Mouse (Mus musculus): ENCODE measurements around the gene Krt15. TPM values are rescaled to one million over a fixed set of nuclear protein-coding genes. Genes with fewer than 3 reads are reported as not detected.

Gene Krt15
- polyA plus RNA-seq (2012; rRNA removed) = 0.32 and 1.1 TPM in 2 replicates

DNA sequence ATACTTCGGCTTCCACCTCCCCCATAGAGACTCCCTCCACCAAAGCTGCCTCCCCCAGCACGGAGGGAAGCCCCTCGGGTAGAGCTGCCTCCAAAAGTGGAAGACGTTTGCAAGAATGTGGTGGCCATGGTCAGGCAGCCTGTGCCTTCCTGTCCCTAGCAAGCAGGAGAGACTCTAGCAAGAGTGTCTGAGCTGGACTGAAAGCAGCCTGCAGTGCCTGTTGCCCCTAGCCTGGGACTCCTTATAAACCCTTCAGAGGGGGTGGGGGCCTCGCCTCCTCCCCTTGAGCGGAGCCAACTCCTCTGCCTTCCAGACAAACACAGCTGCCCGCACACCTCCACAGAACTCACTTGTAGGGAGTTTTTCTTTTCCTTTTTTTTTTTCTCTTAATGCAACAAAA, at the start of gene Krt15:
TSS of gene Krt15 (minus strand) at position 198 of the 400 bp plus-strand sequence.
- TF ChIP-seq POLR2A (IDR thresholded peaks at IDR 0.05; ENCODE audit: low read depth, low read length) (no peak), CTCF (IDR thresholded peaks at IDR 0.05; ENCODE audit: extremely low read depth, insufficient read length, insufficient replicate concordance, low read depth, low read length) (no peak)
- peaks cover 29% of the 10 kb centered on the region for H3K4me1 ChIP-seq (ENCODE audit: control insufficient read depth, insufficient read depth, insufficient read length, low read length)
- peaks cover 12% of the 10 kb centered on the region for H3K36me3 ChIP-seq (ENCODE audit: control insufficient read depth, insufficient read depth, low read length)
- H3K4me3 ChIP-seq (ENCODE audit: low read depth, low read length) = peak within 1 kb of the TSS; percentile 12; the same call in 1 of the 2 replicates
- WGBS = 61% methylated on average over 7 of the region's 7 CpGs
- no peaks in the 10 kb centered on the region for H3K27me3 ChIP-seq (ENCODE audit: control insufficient read depth, insufficient read depth, low read length)
- H3K27ac ChIP-seq (ENCODE audit: insufficient read depth, low read depth, low read length) = no peak within 1 kb of the TSS

DNA sequence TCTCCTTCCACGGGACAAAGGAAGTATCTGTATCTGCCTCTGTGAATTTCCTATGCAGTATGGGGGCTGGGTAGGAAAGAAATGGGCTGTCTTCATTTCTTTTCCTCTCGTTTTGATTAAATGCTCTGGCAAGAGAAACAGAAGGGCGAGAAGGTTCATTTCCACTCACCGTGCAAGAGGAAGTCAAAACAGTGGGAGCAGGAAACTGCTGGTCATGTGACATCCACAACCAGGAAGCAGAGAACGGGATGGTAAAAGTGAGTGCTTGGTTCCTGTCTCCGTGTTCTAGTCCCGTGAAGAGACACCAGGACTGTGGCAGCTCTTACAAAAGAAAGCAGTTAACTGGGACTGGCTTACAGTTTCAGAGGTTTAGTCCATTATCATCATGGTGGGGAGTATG, 46.0 kb upstream of the Krt15 start:
- H3K27me3 ChIP-seq (ENCODE audit: control insufficient read depth, insufficient read depth, low read length) = no peaks in the 10 kb centered on the region
- TF ChIP-seq POLR2A (IDR thresholded peaks at IDR 0.05; ENCODE audit: low read depth, low read length) = no peak
- TF ChIP-seq CTCF (IDR thresholded peaks at IDR 0.05; ENCODE audit: extremely low read depth, insufficient read length, insufficient replicate concordance, low read depth, low read length) = no peak
- 69% methylated on average over 7 of the region's 7 CpGs for WGBS

DNA sequence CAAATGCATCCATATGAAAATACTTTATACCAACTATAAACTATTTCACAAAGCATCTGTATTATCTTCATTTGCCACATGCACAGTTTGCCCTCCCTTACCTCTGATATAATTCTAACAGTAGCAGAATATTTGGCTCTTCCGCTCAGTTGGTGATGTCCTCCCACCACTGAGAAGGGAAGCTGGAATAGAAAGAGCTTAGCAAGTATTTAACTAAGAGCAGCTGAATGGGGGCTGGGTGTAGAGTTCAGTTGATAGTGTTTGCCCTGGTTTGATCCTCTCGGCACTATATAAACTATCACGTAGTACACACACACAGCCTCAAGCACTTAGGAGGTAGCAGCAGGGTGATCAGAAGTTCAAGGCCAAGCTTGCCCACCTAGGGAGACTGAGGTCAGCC, 43.5 kb upstream of the Krt15 start:
- Histone ChIP-seq H3K27ac (ENCODE audit: insufficient read depth, low read depth, low read length) (no peak overlapping the region), H3K4me3 (ENCODE audit: low read depth, low read length) (no peak overlapping the region), H3K36me3 (ENCODE audit: control insufficient read depth, insufficient read depth, low read length) (no peaks in the 10 kb centered on the region), H3K4me1 (ENCODE audit: control insufficient read depth, insufficient read depth, insufficient read length, low read length) (peaks cover 2% of the 10 kb centered on the region; the same call in 1 of the 2 replicates), H3K27me3 (ENCODE audit: control insufficient read depth, insufficient read depth, low read length) (no peaks in the 10 kb centered on the region)
- TF ChIP-seq POLR2A (IDR thresholded peaks at IDR 0.05; ENCODE audit: low read depth, low read length) (no peak), CTCF (IDR thresholded peaks at IDR 0.05; ENCODE audit: extremely low read depth, insufficient read length, insufficient replicate concordance, low read depth, low read length) (no peak)
- 45% methylated on average over 3 of the region's 3 CpGs for WGBS

More for the DNA sequence above, 46.0 kb upstream of the Krt15 start:
- Histone ChIP-seq H3K4me1 (ENCODE audit: control insufficient read depth, insufficient read depth, insufficient read length, low read length) (no peaks in the 10 kb centered on the region), H3K36me3 (ENCODE audit: control insufficient read depth, insufficient read depth, low read length) (no peaks in the 10 kb centered on the region), H3K27ac (ENCODE audit: insufficient read depth, low read depth, low read length) (no peak overlapping the region), H3K4me3 (ENCODE audit: low read depth, low read length) (no peak overlapping the region)

DNA sequence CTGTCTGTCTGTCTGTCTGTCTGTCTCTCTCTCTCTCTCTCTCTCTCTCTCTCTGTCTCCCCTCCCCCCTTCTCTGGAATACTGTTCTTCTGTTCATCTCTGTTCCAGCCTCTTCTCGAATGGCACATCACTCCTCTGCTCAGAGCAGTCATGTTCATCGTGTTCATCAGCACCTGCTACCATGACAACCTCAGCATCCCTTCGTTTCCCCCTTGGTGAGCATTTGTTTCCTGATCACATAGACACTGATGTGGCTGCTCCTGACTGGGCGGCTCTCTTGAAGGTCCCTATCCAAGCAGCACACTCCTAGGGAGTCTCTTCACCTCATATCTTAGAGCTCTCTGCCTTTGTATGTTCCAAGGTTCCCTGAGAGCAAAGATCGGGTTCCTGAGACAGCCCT, 42.6 kb upstream of the Krt15 start:
- Histone ChIP-seq H3K4me1 (ENCODE audit: control insufficient read depth, insufficient read depth, insufficient read length, low read length) (peaks cover 2% of the 10 kb centered on the region; the same call in 1 of the 2 replicates), H3K36me3 (ENCODE audit: control insufficient read depth, insufficient read depth, low read length) (no peaks in the 10 kb centered on the region), H3K4me3 (ENCODE audit: low read depth, low read length) (no peak overlapping the region), H3K27ac (ENCODE audit: insufficient read depth, low read depth, low read length) (no peak overlapping the region), H3K27me3 (ENCODE audit: control insufficient read depth, insufficient read depth, low read length) (no peaks in the 10 kb centered on the region)
- 69% methylated on average over 5 of the region's 5 CpGs for WGBS
- no peak for TF ChIP-seq POLR2A (IDR thresholded peaks at IDR 0.05; ENCODE audit: low read depth, low read length)
- no peak for TF ChIP-seq CTCF (IDR thresholded peaks at IDR 0.05; ENCODE audit: extremely low read depth, insufficient read length, insufficient replicate concordance, low read depth, low read length)

DNA sequence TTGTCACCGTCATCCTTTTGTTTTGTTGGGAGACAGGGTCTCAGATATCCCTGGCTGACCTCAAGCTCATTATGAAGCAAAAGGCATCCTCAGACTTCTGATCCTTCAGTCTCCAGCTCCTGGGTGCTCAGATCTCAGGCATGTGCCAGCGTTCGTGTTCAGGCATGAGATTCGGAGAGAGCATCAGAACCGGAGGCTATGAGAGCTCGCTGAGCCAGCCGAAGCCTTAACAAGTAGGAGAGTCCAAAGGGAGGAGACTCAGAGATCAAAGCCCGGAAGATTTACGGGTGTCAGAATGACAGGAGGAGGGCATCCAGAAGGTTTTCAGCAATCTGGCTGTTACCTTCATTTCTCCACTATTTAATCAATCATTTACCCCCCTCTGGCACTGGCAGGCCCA, 41.1 kb upstream of the Krt15 start:
- no peak overlapping the region for H3K27ac ChIP-seq (ENCODE audit: insufficient read depth, low read depth, low read length)
- H3K4me1 ChIP-seq (ENCODE audit: control insufficient read depth, insufficient read depth, insufficient read length, low read length) = peaks cover 2% of the 10 kb centered on the region; the same call in 1 of the 2 replicates
- 45% methylated on average over 9 of the region's 9 CpGs for WGBS
- TF ChIP-seq CTCF (IDR thresholded peaks at IDR 0.05; ENCODE audit: extremely low read depth, insufficient read length, insufficient replicate concordance, low read depth, low read length) = no peak
- TF ChIP-seq POLR2A (IDR thresholded peaks at IDR 0.05; ENCODE audit: low read depth, low read length) = no peak
- H3K36me3 ChIP-seq (ENCODE audit: control insufficient read depth, insufficient read depth, low read length) = no peaks in the 10 kb centered on the region
- H3K27me3 ChIP-seq (ENCODE audit: control insufficient read depth, insufficient read depth, low read length) = no peaks in the 10 kb centered on the region
- H3K4me3 ChIP-seq (ENCODE audit: low read depth, low read length) = no peak overlapping the region

DNA sequence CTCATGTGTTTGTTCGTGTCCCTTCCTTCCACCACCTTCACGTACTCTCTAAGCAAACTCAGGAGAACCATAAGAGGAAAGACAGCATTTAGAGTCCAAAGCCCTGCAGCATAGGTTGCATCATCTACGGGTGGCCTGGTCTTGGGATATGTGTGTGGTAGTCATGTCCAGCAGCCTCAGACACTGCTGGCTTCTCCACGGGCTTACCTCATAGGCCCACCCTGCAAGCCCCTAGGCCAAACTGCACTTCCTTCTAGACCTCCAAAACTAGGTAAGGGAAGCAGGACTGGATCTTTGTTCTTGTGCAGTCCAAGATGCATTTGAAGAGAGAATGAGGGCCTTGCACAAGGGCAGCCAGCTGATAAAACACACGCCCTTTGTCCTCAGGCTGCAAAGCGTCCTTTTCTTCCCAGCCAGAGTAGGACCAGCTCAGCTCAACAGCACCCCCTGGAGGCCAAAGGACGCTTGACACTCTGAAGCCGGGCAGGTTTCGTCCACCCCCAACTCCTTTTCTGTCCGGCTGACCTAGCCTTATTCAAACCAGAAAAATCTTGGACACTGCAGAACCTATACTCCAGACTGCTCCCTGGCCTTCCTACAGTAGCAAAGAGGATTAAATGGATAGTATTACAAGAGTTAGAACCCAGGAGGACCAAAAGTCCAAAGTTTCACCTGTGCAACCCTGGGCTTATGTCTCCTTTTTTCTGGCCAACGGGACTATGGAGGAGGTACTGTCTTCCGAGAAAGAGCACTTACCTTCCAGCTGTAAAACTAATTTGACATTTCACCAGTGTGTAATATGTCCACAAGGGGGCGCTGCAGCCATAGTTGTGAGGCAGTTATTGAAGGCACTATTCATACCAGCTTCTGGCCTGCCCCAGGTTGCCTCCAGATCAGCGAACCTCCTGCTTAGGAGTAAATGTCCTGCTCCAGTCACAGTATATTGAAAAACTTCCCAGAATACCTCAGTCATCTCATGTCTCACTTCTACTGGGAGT, 33.3 kb upstream of the Krt15 start:
- no peaks in the 10 kb centered on the region for H3K27me3 ChIP-seq (ENCODE audit: control insufficient read depth, insufficient read depth, low read length)

DNA sequence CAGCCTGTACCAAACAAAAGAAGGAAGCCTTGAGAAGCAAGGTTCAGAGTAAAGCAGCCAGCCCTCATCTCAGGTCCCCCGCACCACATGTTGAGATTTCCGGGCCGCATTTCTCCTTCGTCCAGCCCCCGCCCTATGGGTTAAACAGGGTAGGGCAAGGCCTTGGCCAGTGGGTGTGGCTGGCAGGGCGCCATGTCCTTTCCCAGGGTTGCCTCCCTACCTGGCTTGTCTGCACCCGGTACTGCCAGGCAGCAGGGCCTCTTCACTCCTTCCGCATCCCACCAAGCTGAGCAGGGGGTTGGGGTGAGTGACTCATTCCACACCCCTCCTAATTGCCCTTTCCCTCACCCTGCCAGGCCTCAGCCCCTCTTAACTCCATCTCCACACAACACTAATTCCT, 32.3 kb upstream of the Krt15 start:
- Histone ChIP-seq H3K4me1 (ENCODE audit: control insufficient read depth, insufficient read depth, insufficient read length, low read length) (peaks cover 35% of the 10 kb centered on the region), H3K4me3 (ENCODE audit: low read depth, low read length) (peak overlapping the region; percentile 56), H3K27ac (ENCODE audit: insufficient read depth, low read depth, low read length) (peak overlapping the region; percentile 99), H3K27me3 (ENCODE audit: control insufficient read depth, insufficient read depth, low read length) (no peaks in the 10 kb centered on the region), H3K36me3 (ENCODE audit: control insufficient read depth, insufficient read depth, low read length) (no peaks in the 10 kb centered on the region)
- TF ChIP-seq CTCF (IDR thresholded peaks at IDR 0.05; ENCODE audit: extremely low read depth, insufficient read length, insufficient replicate concordance, low read depth, low read length) (peak; percentile 17; the same call in 1 of the 2 replicates), POLR2A (IDR thresholded peaks at IDR 0.05; ENCODE audit: low read depth, low read length) (peak; percentile 22; the same call in 1 of the 2 replicates)
- 23% methylated on average over 8 of the region's 8 CpGs for WGBS

More for the DNA sequence above, 33.3 kb upstream of the Krt15 start:
- Histone ChIP-seq H3K4me3 (ENCODE audit: low read depth, low read length) (peak overlapping the region; percentile 28; the same call in 1 of the 2 replicates), H3K36me3 (ENCODE audit: control insufficient read depth, insufficient read depth, low read length) (no peaks in the 10 kb centered on the region), H3K4me1 (ENCODE audit: control insufficient read depth, insufficient read depth, insufficient read length, low read length) (peaks cover 32% of the 10 kb centered on the region), H3K27ac (ENCODE audit: insufficient read depth, low read depth, low read length) (peak overlapping the region; percentile 99)
- TF ChIP-seq POLR2A (IDR thresholded peaks at IDR 0.05; ENCODE audit: low read depth, low read length) = no peak
- peak; percentile 93 for TF ChIP-seq CTCF (IDR thresholded peaks at IDR 0.05; ENCODE audit: extremely low read depth, insufficient read length, insufficient replicate concordance, low read depth, low read length)
- 8% methylated on average over 14 of the region's 14 CpGs for WGBS
